9 mouse cellular contexts compared by ENCODE assay signal in the genomic region with DNA sequence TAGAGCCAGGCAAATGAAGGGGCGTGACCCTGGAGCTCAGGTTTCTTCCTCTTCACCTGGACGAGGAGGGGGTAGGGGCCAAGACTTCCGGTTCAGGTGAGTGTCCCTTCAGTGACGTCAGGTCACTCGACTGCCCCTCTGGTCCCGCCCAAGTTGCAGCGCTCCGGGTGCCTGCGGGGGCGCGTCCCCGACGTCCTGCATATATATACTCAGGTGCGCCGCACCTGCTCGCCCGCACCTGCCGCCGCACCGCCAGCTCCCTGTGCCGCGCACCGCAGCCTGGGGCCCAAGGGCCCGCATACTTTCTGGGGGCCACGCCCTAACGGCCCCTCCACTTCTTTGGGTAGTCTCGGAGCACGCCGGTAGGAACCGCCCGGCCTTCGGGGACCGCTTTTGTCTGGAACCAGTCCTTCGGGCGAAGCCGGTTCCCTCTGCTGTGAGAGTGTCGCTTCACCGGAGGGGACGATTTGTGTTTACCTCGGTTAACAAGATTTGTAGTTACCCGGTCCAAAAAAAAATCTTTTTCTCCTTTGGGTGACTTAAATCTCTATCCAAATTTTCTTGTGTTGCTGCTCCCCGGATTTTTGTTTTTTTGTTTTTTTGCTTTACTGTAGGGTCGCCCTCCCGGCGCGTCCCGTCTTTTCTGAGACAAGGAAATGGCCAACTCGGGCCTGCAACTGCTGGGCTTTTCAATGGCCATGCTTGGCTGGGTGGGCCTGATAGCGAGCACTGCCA. TPM values are rescaled to one million over a fixed set of nuclear protein-coding genes. Genes with fewer than 3 reads are reported as not detected.
A peak's percentile ranks its signal among the peaks of the same experiment; 100 is the strongest.
DNase-seq lines count a peak whose midpoint lies in the region; ATAC-seq and TF ChIP-seq lines count a peak whose summit lies in the region.
"Had no signal": no experiment of that assay in that cellular context is flagged by ENCODE, and none has a peak within 500 bp of the region (broad histone marks: within the 10 kb centered on the region; RNA-seq: fewer than 3 reads in every experiment).

No protein-coding gene starts in this region.

- no peak for TF ChIP-seq CTCF in E14TG2a.4 (conservative IDR thresholded peaks at IDR 0.05; ENCODE audit: low read length)

- DNase-seq in embryo, embryonic 9.5 days (ENCODE audit: extremely low spot score) = peak; percentile 40
- peak; percentile 79 for DNase-seq in lung, postnatal 14 days
- DNase-seq in urinary bladder, postnatal 14 days (ENCODE audit: low spot score) = peak; percentile 86
- DNase-seq in right cerebral cortex, postnatal 4 days = no peak
- DNase-seq in adrenal gland, adult 2 months = no peak
- DNase-seq in cerebellum, postnatal 14 days = no peak

- H3K4me1 ChIP-seq in E14TG2a.4 (replicated peaks; ENCODE audit: low read depth, low read length) = peaks cover 39% of the 10 kb centered on the region
- H3K4me1 ChIP-seq in kidney, embryonic 14.5 days (ENCODE audit: control insufficient read depth, insufficient read depth, low read length) = peaks cover 4% of the 10 kb centered on the region; the same call in 1 of the 2 replicates

- peak overlapping the region; percentile 55 for H3K4me2 ChIP-seq in kidney, embryonic 14.5 days (replicated peaks; ENCODE audit: low read depth, low read length)

- peak overlapping the region; percentile 67 for H3K9ac ChIP-seq in kidney, embryonic 14.5 days (ENCODE audit: low read depth, low read length)

- no peaks in the 10 kb centered on the region for H3K9me3 ChIP-seq in E14TG2a.4 (ENCODE audit: low read length)
- H3K9me3 ChIP-seq in kidney, embryonic 14.5 days (ENCODE audit: control insufficient read depth, low read length) = no peaks in the 10 kb centered on the region

- peak overlapping the region; percentile 80 for H3K27ac ChIP-seq in kidney, embryonic 14.5 days (ENCODE audit: low read depth, low read length)

- peaks cover 29% of the 10 kb centered on the region for H3K36me3 ChIP-seq in E14TG2a.4 (ENCODE audit: insufficient read depth, low read length)
- H3K36me3 ChIP-seq in kidney, embryonic 14.5 days (ENCODE audit: control insufficient read depth, insufficient read depth, low read length) = peaks cover 24% of the 10 kb centered on the region

- ATAC-seq in kidney, embryonic 14.5 days (ENCODE audit: low FRiP score, low TSS enrichment) = peak; percentile 36

- WGBS in kidney, embryonic 14.5 days = 1% methylated on average over 49 of the region's 49 CpGs

- peaks cover 44% of the 10 kb centered on the region for H3K27me3 ChIP-seq in E14TG2a.4 (ENCODE audit: insufficient read depth, low read length)
- peaks cover 33% of the 10 kb centered on the region for H3K27me3 ChIP-seq in kidney, embryonic 14.5 days (ENCODE audit: control insufficient read depth, insufficient read depth, low read length)

- H3K4me3 ChIP-seq in E14TG2a.4 (replicated peaks; ENCODE audit: low read length) = peak overlapping the region; percentile 79
- peak overlapping the region; percentile 44 for H3K4me3 ChIP-seq in kidney, embryonic 14.5 days (ENCODE audit: low read length)

RNA-seq across cellular contexts. Expression of a gene that starts 0.9 kb away (rescaled TPM):
- 117 and 132 TPM in 2 replicates for polyA plus RNA-seq in kidney, embryonic 14.5 days (2014; fragmentation: Nextera tagmentation; extraction: Ambion mirVana)
- total RNA-seq in adrenal gland, adult 2 months (2021) = under 1 TPM in 1 of 2 experiments, not detected in 1; 0.78 TPM
- 0.11 and 0.32 TPM in 2 replicates for polyA plus RNA-seq in adrenal gland, adult 2 months (2012; rRNA removed)

RNA-seq across cellular contexts. Expression of a gene that starts 15.5 kb away (rescaled TPM):
- 34.5 and 50.1 TPM in 2 replicates for polyA plus RNA-seq in kidney, embryonic 14.5 days (2014; fragmentation: Nextera tagmentation; extraction: Ambion mirVana)
- 100 to 1,000 TPM; 130 to 136 TPM for total RNA-seq in adrenal gland, adult 2 months (2021)
- 106 and 117 TPM in 2 replicates for polyA plus RNA-seq in adrenal gland, adult 2 months (2012; rRNA removed)

RNA-seq across cellular contexts. Expression of a gene that starts 16.9 kb away (rescaled TPM):
- polyA plus RNA-seq in kidney, embryonic 14.5 days (2014; fragmentation: Nextera tagmentation; extraction: Ambion mirVana) = 117 and 141 TPM in 2 replicates
- 10 to 100 TPM; 61.9 to 91.9 TPM for total RNA-seq in adrenal gland, adult 2 months (2021)
- polyA plus RNA-seq in adrenal gland, adult 2 months (2012; rRNA removed) = 45.0 and 45.6 TPM in 2 replicates

RNA-seq across cellular contexts. Expression of a gene that starts 17.4 kb away (rescaled TPM):
- 11.7 and 14.1 TPM in 2 replicates for polyA plus RNA-seq in kidney, embryonic 14.5 days (2014; fragmentation: Nextera tagmentation; extraction: Ambion mirVana)
- total RNA-seq in adrenal gland, adult 2 months (2021) = 100 to 1,000 TPM in 1 of 2 experiments, 10 to 100 TPM in 1; 84.2 to 119 TPM
- polyA plus RNA-seq in adrenal gland, adult 2 months (2012; rRNA removed) = 138 and 142 TPM in 2 replicates
- total RNA-seq: neutrophil, adult 5-6 weeks had no signal

RNA-seq across cellular contexts. Expression of a gene that starts 25.5 kb away (rescaled TPM):
- 426 and 499 TPM in 2 replicates for polyA plus RNA-seq in kidney, embryonic 14.5 days (2014; fragmentation: Nextera tagmentation; extraction: Ambion mirVana)
- total RNA-seq in adrenal gland, adult 2 months (2021) = 100 to 1,000 TPM; 487 to 580 TPM
- 226 and 315 TPM in 2 replicates for polyA plus RNA-seq in adrenal gland, adult 2 months (2012; rRNA removed)

Comparison
In these comparisons a context has a peak if more than half of its experiments do, and no peak if none do; other contexts are left out.
1. DNase-seq: peak in embryo, embryonic 9.5 days (single experiment), lung, postnatal 14 days (single experiment) and urinary bladder, postnatal 14 days (single experiment); none in right cerebral cortex, postnatal 4 days (single experiment), adrenal gland, adult 2 months (single experiment) and cerebellum, postnatal 14 days (0 of 2).
2. RNA of a gene that starts 0.9 kb away (polyA plus RNA-seq): 117 to 132 TPM in kidney, embryonic 14.5 days; 0.11 to 0.32 TPM in adrenal gland, adult 2 months; every median in the first group is over 10 times any median in the second.